Mouse (Mus musculus) forebrain, embryonic 15.5 days (tissue): ENCODE measurements around the gene Sall2. TPM values are rescaled to one million over a fixed set of nuclear protein-coding genes. Genes with fewer than 3 reads are reported as not detected.

Source experiments
- ATAC-seq: fragments of 200-750 bp; cut with Nextera tagmentation; replicated peaks from 2 replicates; pipeline ENCODE4 v1.8.0; 2017; ENCODE audit warnings: mild to moderate bottlenecking, moderate TSS enrichment, moderate library complexity
- H3K27ac ChIP-seq: fragments of 300-500 bp; sonication (generic); replicated peaks from 2 replicates; pipeline ENCODE4 v1.5.1; 2015; ENCODE audit warnings: mild to moderate bottlenecking, inconsistent platforms
- H3K27me3 ChIP-seq: fragments of 300-500 bp; sonication (generic); 2 replicates; pipeline ENCODE4 v1.6.1; 2015; ENCODE audit warnings: inconsistent platforms
- H3K36me3 ChIP-seq: fragments of 300-500 bp; sonication (generic); 2 replicates; pipeline ENCODE4 v1.6.1; 2015; ENCODE audit warnings: mild to moderate bottlenecking, inconsistent platforms
- H3K4me1 ChIP-seq: fragments of 300-500 bp; sonication (generic); 2 replicates; pipeline ENCODE4 v1.6.1; 2015; ENCODE audit warnings: inconsistent platforms
- H3K4me2 ChIP-seq: fragments of 300-500 bp; sonication (generic); replicated peaks from 2 replicates; pipeline ENCODE4 v1.6.1; 2015; ENCODE audit warnings: mild to moderate bottlenecking, inconsistent platforms
- H3K4me3 ChIP-seq: fragments of 300-500 bp; sonication (generic); 2 replicates; pipeline ENCODE4 v1.5.1; 2015; ENCODE audit warnings: mild to moderate bottlenecking, inconsistent platforms
- H3K9ac ChIP-seq: fragments of 300-500 bp; sonication (generic); replicated peaks from 2 replicates; pipeline ENCODE4 v1.6.1; 2015; ENCODE audit warnings: mild to moderate bottlenecking, inconsistent platforms
- H3K9me3 ChIP-seq: fragments of 300-500 bp; sonication (generic); 2 replicates; pipeline ENCODE4 v1.6.1; 2016; ENCODE audit warnings: inconsistent platforms
- WGBS: fragments of 180-500 bp; shearing (Covaris S2); methylation state at CpG from one replicate; pipeline ENCODE4 v1.1.7; 2015; ENCODE audit warnings: mixed read lengths; 5-methylcytosine and 5-hydroxymethylcytosine counted together
- polyA plus RNA-seq: library from polyadenylated mRNA; unstranded; fragments of >200 nt; fragmentation: Nextera tagmentation; extraction: Ambion mirVana; gene quantifications from 2 replicates; pipeline ENCODE4 v1.2.1, GENCODE M21; 2015

The Sall2 gene
- 29.6 and 31.7 TPM in 2 replicates for polyA plus RNA-seq

DNA sequence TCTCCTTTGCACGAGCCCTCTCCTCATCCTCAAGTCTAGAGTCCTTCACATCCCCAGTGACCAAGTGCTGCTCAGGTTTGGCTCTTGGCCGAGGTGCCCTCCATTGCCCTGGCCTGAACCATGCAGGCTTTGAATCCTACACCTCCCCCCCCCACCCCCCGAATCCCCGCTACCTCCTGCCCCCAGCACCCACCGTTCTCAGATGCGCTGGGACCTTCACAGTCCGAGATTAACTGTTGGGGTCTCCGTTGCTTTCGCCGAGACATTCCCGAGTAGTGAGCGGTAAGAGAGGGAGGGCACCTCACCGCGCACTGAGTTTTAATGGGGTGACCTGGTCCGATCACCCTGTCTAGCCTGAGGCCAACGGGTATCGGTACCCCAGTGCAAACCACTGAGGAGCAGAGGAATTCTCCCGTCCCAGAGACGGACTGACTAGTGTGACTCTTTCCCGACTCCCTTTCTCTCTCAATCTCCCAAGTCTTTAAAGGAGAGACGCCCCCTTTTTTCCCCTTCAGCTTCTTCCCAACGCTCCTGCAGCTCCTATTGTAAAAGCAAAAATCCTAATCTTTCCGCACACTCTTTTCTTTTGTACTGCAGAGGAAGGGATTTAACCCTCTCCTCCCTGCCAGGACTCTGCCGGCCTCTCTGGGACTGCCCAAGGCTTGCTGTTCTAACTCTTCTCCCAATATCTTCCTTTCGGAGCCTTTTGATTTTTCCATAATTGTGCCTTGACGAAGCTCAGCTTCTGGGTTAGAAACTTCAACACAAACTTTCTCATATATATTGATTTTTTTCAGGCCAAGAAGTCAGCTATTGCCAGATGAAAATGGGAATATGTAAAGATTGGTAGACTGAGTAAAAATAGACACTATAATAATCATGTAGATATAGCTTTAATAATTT is at the start of gene Sall2:
Gene Sall2, minus strand, starts transcription at position 853 of the 903 bp plus-strand sequence.
- Histone ChIP-seq H3K4me1 (peaks cover 22% of the 10 kb centered on the region), H3K27ac (peak within 1 kb of the TSS; percentile 41; the same call in 1 of the 2 replicates), H3K4me3 (peak within 1 kb of the TSS; percentile 52), H3K9me3 (no peaks in the 10 kb centered on the region), H3K9ac (peak within 1 kb of the TSS; percentile 57), H3K36me3 (no peaks in the 10 kb centered on the region), H3K27me3 (no peaks in the 10 kb centered on the region), H3K4me2 (peak within 1 kb of the TSS; percentile 89)
- under 1% methylated on average over 26 of the region's 26 CpGs for whole genome bisulfite sequencing
- ATAC-seq, result peak; percentile 67

DNA sequence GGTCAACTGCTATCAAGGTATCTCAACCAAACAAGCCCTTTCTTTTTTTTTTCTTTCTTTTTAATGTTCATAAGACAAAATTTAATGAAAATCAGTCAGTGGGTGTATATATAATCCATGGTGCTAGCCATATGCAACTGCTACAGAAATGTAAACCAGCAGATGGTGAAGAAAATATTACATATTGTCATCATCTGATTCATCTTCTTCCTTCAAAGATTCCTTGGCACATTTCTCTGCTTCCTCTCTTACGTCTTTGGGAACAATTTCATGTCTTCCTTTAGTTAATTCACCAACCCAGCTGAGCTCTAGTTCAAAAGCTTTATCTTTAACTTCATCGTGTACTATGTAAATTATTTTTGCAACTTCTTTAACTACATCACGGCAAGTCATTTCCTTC is 40.2 kb upstream of the Sall2 start:
- Histone ChIP-seq H3K36me3 (no peaks in the 10 kb centered on the region), H3K9ac (no peak overlapping the region), H3K27ac (no peak overlapping the region), H3K27me3 (no peaks in the 10 kb centered on the region), H3K9me3 (no peaks in the 10 kb centered on the region), H3K4me1 (no peaks in the 10 kb centered on the region), H3K4me3 (no peak overlapping the region), H3K4me2 (no peak overlapping the region)
- ATAC-seq, result no peak
- WGBS, result 90% methylated on average over 3 of the region's 3 CpGs

DNA sequence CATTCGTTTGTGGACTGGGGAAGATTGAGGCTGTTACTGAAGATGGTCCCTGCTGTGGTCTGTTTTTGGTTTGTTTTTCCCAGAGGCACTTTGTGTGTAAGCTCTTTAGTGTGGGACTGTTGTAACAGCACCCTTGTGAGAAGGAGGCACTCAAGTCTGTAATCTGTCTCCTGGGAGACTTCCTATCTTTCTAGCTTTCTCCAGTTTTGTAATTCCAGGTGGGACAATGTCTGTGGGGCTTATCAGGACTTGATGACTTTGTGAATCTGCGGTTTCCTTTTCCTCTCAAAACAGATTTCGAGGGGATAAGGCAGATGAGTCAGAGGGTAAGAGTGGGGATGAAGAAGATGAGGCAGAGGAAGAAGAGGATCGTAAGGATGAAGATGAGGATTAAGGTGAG is 27.7 kb upstream of the Sall2 start, which contains the start of gene Olfr1513:
Gene Olfr1513, minus strand, starts transcription at position 101 of the 400 bp plus-strand sequence.
- Histone ChIP-seq H3K36me3 (no peaks in the 10 kb centered on the region), H3K4me2 (no peak within 1 kb of the TSS), H3K9me3 (no peaks in the 10 kb centered on the region), H3K27me3 (no peaks in the 10 kb centered on the region), H3K4me3 (no peak within 1 kb of the TSS), H3K4me1 (no peaks in the 10 kb centered on the region), H3K27ac (no peak within 1 kb of the TSS), H3K9ac (no peak within 1 kb of the TSS)
- WGBS, result 80% methylated on average over 4 of the region's 4 CpGs
- no peak for ATAC-seq

DNA sequence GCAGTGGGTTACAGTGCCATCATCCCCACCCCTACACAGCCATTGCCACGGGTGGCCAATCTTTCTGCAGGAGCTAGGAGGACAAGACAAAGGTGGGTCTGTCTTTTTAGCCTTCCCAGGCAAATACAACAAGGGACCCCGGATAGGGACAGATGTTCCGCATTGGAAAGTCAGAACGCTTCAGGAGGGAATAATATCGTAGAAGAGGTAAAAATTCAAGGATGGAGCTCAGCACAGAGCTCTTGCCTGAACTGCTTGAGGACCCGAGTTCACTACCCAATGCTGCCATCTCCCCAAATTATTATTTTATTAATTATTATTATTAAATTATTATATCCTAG is 10.9 kb upstream of the Sall2 start:
- Histone ChIP-seq H3K27ac (peak overlapping the region; percentile 23; the same call in 1 of the 2 replicates), H3K4me3 (peak overlapping the region; percentile 31; the same call in 1 of the 2 replicates), H3K4me1 (peaks cover 8% of the 10 kb centered on the region; the same call in 1 of the 2 replicates), H3K4me2 (peak overlapping the region; percentile 42; the same call in 1 of the 2 replicates), H3K9me3 (no peaks in the 10 kb centered on the region), H3K36me3 (no peaks in the 10 kb centered on the region), H3K27me3 (no peaks in the 10 kb centered on the region), H3K9ac (peak overlapping the region; percentile 33)
- WGBS, result 77% methylated on average over 6 of the region's 6 CpGs
- no peak for ATAC-seq

DNA sequence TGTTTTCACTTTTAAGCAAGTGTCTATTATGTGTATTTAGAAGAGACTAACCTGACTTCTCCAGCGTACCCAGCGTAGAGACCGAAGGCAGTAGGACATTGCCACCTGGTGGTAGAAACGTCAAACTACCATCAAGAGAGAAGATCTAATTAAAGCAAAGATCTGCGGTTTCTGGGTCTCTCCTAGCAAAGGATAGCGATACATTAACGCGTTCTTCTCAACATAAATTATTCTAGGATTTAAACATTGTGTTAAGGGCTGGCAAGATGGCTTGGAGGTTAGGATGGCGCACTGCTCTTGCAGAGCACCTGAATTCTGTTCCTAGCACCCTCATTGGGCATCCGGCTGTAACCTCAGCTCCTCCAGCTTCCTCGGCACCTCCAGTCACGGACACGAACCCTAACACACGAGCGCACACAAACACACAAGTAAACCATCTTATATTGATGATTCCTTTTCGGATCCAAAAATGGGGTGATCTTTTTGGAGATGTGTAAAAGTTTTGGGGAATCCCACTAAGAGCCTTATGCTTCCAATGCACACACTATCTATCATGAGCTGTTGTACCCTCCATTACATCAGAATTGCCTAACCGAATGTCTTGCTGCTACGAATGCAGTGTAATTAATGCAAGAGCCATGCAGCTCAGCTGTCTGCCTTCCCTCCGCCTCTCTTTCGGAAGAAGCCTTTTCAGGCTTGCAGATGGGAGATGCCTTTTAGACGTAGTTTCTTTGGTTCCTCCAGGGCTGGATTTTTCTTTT is 10.4 kb upstream of the Sall2 start:
- Histone ChIP-seq H3K27ac (peak overlapping the region; percentile 23; the same call in 1 of the 2 replicates), H3K4me3 (peak overlapping the region; percentile 31), H3K9ac (peak overlapping the region; percentile 33), H3K4me2 (peak overlapping the region; percentile 42), H3K9me3 (no peaks in the 10 kb centered on the region), H3K36me3 (no peaks in the 10 kb centered on the region), H3K27me3 (no peaks in the 10 kb centered on the region), H3K4me1 (peaks cover 8% of the 10 kb centered on the region; the same call in 1 of the 2 replicates)
- WGBS, result 29% methylated on average over 21 of the region's 21 CpGs
- ATAC-seq, result peak; percentile 78

DNA sequence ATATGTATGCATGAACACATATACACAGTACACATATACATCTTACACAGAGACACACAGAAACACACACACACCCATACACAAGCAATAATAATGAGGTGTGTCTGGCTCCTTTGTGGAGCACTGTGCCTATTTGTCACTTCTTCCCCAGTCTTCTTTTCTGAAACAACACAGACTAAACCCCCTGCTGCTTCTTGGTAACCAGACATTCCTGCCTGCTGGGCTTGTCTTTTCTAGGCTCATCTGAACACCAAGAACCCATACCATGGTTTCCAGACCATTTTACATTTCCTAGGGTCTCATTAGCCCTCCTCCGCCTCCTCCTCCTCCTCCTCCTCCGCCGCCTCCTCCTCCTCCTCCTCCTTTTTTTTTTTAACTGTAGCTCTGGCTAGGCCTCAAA is 3.6 kb upstream of the Sall2 start:
- Histone ChIP-seq H3K9me3 (no peaks in the 10 kb centered on the region), H3K4me3 (no peak overlapping the region), H3K4me2 (no peak overlapping the region), H3K36me3 (no peaks in the 10 kb centered on the region), H3K27me3 (no peaks in the 10 kb centered on the region), H3K27ac (no peak overlapping the region), H3K4me1 (peaks cover 13% of the 10 kb centered on the region), H3K9ac (no peak overlapping the region)
- WGBS, result 23% methylated on average over 3 of the region's 3 CpGs
- no peak for ATAC-seq

DNA sequence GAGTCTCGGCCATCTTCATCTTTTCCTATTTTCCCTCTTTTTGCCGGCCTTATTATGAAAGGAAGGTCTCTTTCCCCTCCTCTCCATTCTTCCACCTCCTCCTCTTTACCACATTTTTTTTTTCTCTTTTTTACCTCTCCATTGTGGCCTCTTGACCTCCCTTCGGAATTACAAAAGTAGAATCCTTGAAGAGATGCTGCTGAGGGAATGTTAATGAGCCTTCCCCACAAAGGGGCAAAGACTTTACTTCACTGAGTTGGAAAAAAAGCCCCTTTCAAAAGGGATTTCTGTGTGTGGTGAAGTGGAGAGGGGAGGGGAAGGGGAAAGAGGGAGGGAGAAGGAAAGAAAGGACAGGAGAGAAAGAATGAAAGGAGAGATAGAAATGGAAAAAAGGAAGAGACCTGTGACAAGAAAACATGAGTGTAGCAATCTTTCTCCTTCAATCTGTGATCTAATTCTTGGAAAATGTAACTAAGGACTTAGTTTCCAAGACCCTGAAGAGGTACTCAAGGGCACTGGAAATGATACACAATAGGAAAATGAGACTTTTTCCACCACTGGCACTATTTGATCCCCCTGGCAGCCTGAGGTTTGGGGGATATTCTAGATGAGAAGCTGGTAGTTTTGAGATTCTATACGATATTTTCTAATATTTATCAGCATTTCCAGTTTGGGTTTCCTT is 2.6 kb upstream of the Sall2 start:
- Histone ChIP-seq H3K4me2 (0 out of 2 replicates have a peak overlapping the region, but pooled peaks have one; percentile 1), H3K27me3 (no peaks in the 10 kb centered on the region), H3K4me3 (no peak overlapping the region), H3K9ac (0 out of 2 replicates have a peak overlapping the region, but pooled peaks have one; percentile 0), H3K27ac (no peak overlapping the region), H3K36me3 (no peaks in the 10 kb centered on the region), H3K4me1 (peaks cover 19% of the 10 kb centered on the region), H3K9me3 (no peaks in the 10 kb centered on the region)
- under 1% methylated on average over 4 of the region's 4 CpGs for WGBS
- ATAC-seq, result no peak

DNA sequence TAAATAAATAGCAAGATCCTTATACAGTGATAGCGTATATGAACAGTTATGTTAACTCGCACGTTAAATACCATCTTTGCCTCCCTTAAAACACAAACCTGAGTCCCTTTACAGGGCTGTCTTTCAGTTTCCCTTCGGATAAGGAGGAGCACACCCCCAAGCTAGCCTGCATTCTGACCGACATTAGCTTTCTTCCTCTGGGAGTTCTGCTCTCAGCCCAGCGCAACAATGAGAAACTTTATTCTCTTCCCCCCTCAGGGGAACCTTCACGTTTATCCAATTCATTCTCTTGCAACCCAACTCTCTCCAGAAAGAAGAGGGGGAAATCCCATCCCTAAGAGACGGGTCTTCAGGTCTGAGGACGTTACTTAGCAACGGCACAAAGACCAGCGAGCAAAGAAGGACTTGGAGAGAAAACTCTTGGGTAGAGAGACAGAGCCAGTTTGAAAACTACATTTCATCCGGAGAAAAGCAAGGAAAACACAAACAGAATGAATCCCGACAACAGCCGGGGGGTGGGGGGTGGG is 1.1 kb downstream of the Sall2 start:
- under 1% methylated on average over 14 of the region's 14 CpGs for WGBS
- Histone ChIP-seq H3K27ac (peak overlapping the region; percentile 41; the same call in 1 of the 2 replicates), H3K27me3 (no peaks in the 10 kb centered on the region), H3K9me3 (no peaks in the 10 kb centered on the region), H3K4me1 (peaks cover 22% of the 10 kb centered on the region), H3K4me2 (peak overlapping the region; percentile 89), H3K36me3 (no peaks in the 10 kb centered on the region), H3K4me3 (peak overlapping the region; percentile 52), H3K9ac (peak overlapping the region; percentile 57)
- ATAC-seq, result peak; percentile 64

DNA sequence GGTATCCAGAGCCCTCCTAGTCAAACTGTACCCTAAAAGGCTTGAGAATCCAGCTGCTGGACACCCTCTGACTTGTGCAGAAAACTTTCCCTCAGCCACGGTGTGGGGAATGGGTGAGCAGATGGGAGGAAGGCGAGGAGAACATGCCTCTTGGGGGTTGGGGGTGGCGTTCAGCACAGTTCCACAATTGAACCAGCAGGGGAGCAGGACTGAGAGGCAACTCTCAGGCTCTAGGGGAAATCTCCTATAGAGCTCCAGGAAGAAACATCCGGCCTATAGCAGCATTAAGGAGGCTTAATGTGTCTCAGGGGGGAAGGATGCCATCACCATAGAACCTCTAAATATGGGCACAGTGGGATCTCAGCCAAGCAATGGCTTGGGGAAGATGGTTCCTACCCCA is 2.7 kb downstream of the Sall2 start:
- peaks cover 19% of the 10 kb centered on the region for H3K4me1 ChIP-seq
- WGBS, result 6% methylated on average over 4 of the region's 4 CpGs
- no peaks in the 10 kb centered on the region for H3K27me3 ChIP-seq
- no peaks in the 10 kb centered on the region for H3K36me3 ChIP-seq
- peak overlapping the region; percentile 89 for H3K4me2 ChIP-seq
- H3K27ac ChIP-seq, result no peak overlapping the region
- ATAC-seq, result peak; percentile 33; the same call in 1 of the 2 replicates
- H3K4me3 ChIP-seq, result peak overlapping the region; percentile 11; the same call in 1 of the 2 replicates
- no peaks in the 10 kb centered on the region for H3K9me3 ChIP-seq
- no peak overlapping the region for H3K9ac ChIP-seq

DNA sequence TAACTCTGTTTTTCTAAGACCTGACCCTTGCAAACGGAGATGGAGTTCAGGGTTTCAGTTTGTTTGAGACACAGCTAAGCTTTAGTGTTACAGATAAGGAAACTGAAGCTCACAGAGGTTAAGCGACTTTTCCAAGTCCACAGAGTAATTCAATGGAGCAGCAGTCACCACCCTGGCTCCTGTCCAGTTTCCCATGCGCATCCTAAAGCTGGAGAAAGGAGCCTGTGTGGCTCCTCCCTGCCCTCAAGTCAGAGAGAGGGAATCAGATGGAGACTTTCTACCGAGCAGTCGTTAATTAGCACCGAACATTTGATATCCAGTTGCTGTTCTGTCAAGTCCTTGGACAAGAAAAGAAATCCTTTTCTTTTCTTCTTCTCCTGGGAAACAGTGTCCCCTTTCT is 9.2 kb downstream of the Sall2 start:
- 39% methylated on average over 6 of the region's 6 CpGs for WGBS
- ATAC-seq, result no peak
- H3K4me1 ChIP-seq, result peaks cover 27% of the 10 kb centered on the region
- no peak overlapping the region for H3K9ac ChIP-seq
- H3K4me3 ChIP-seq, result no peak overlapping the region
- H3K4me2 ChIP-seq, result no peak overlapping the region
- no peaks in the 10 kb centered on the region for H3K9me3 ChIP-seq
- H3K27me3 ChIP-seq, result no peaks in the 10 kb centered on the region
- H3K36me3 ChIP-seq, result peaks cover under 1% of the 10 kb centered on the region; the same call in 1 of the 2 replicates
- H3K27ac ChIP-seq, result no peak overlapping the region

DNA sequence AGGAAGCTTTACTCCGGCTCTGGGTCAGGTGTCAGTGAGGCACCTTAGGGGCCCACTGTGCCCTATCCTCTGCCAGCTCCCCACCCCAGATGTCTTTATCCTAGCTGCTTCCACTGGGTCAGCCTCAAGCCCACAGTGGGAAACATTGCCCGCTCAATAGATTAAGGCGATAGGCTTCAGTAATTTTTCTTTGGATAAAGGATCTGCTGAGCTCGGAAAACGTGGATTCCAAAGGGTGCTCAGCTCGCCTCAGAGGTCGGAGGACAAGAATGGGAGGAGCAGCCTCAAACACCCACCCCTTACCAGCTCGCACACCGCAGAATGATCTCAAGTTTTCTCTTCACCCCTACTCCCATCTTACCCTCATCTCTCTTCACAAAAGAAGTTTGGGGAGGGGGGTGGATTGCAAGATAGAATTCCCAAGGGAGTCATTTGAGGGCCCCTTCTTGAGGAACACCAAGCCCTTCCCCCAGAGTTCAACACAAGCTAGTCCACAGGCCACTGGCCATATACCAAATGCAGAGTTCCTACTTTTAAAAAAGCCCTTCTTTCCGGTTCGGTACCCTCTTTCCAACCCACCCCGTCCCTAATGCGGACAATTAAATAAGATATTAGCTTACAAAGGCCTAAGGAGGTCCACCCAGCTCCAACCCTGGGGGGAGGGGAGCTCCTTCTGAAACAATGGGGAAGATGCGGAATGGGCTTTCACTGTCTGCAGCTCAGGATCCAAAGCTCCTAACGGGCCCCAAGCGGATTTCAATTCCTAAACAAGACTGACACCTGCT is 11.9 kb downstream of the Sall2 start:
- H3K4me1 ChIP-seq, result peaks cover 54% of the 10 kb centered on the region
- H3K4me3 ChIP-seq, result peak overlapping the region; percentile 95
- peak overlapping the region; percentile 57 for H3K4me2 ChIP-seq
- peak overlapping the region; percentile 89 for H3K9ac ChIP-seq
- peak; percentile 78 for ATAC-seq
- no peaks in the 10 kb centered on the region for H3K9me3 ChIP-seq
- peaks cover 28% of the 10 kb centered on the region for H3K36me3 ChIP-seq
- WGBS, result 3% methylated on average over 16 of the region's 16 CpGs
- H3K27me3 ChIP-seq, result no peaks in the 10 kb centered on the region
- H3K27ac ChIP-seq, result peak overlapping the region; percentile 95
